Mouse (Mus musculus) myocyte (in vitro differentiated cells): ENCODE results near the gene Gm20388.

Experiments used
- E2F4 ChIP-seq: IDR thresholded peaks from one replicate; pipeline ENCODE4 v1.6.1; 2011; ENCODE audit warnings: mild to moderate bottlenecking, control low read depth, moderate library complexity; ENCODE audit not compliant: insufficient read depth
- MAX ChIP-seq: IDR thresholded peaks from one replicate; pipeline ENCODE4 v1.6.1; 2011; ENCODE audit warnings: low read depth, mild to moderate bottlenecking, control low read depth
- MYOG ChIP-seq, 3 experiments: IDR thresholded peaks; one replicate each; pipeline ENCODE4 v1.6.1; 2011; ENCODE audit warnings: control low read depth in 2 of 3, low read depth in 2 of 3, mild to moderate bottlenecking in 2 of 3; ENCODE audit not compliant: insufficient read length in 2 of 3, control insufficient read depth in 1 of 3, insufficient read depth in 1 of 3
- POLR2A ChIP-seq: IDR thresholded peaks from one replicate; pipeline ENCODE4 v1.6.1; 2011; ENCODE audit warnings: low read depth, mild to moderate bottlenecking, control low read depth, moderate library complexity; ENCODE audit not compliant: insufficient read length
- TCF12 ChIP-seq: IDR thresholded peaks from one replicate; pipeline ENCODE4 v1.6.1; 2011; ENCODE audit warnings: mild to moderate bottlenecking, control low read depth; ENCODE audit not compliant: poor library complexity, insufficient read depth, severe bottlenecking
- TCF3 ChIP-seq: IDR thresholded peaks from one replicate; pipeline ENCODE4 v1.6.1; 2011; ENCODE audit warnings: low read depth, control low read depth; ENCODE audit not compliant: insufficient read length
- USF1 ChIP-seq: IDR thresholded peaks from one replicate; pipeline ENCODE4 v1.6.1; 2011; ENCODE audit warnings: low read depth, mild to moderate bottlenecking, control low read depth, moderate library complexity

DNA sequence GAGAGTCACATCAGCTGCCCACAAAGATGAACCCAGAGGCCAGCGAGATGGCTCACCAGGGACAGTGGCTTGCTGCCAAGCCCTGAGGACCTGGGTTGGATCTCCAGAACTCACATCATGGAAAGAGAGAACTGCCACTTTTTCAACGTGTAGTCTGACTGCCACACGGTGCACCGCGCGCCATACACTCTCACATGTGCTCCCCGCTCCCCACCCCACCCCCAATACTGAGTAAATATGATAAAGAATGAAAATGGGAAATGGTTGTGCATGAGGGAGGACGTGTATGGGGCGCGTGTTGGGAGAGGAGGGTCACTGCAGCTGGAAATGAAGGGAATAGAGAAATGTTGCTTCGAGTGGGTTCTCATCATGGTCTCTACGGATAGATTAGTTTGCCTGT lies 559.5 kb downstream of the Gm20388 start:
- TF ChIP-seq E2F4 (no peak), USF1 (no peak), POLR2A (no peak), MAX (no peak), TCF12 (no peak), TCF3 (no peak), MYOG (IDR thresholded peaks at IDR 0.05; ENCODE audit: control insufficient read depth in 1 of 3, insufficient read depth in 1 of 3, insufficient read length in 2 of 3, low read depth in 2 of 3) (no peak)
